Mouse (Mus musculus): ENCODE measurements around the gene Btc. TPM values are rescaled to one million over a fixed set of nuclear protein-coding genes. Genes with fewer than 3 reads are reported as not detected.

Btc gene
- total RNA-seq, 1 experiment, result 0.71 TPM

GRCm38 (mm10) chr5:91311767-91312166, 91.0 kb downstream of the Btc start:
- H3K27ac ChIP-seq (ENCODE audit: insufficient read depth, low read depth, low read length, poor library complexity, severe bottlenecking), result no peak overlapping the region
- no peaks in the 10 kb centered on the region for H3K9me3 ChIP-seq (ENCODE audit: control insufficient read depth, insufficient read depth, low read depth, low read length)
- in situ Hi-C loops (cut with MboI; ENCODE audit: low sequenced_read_pairs in 2 of 2, unreplicated experiment in 2 of 2), result no loop called here
- TF ChIP-seq ZNF384 (IDR thresholded peaks at IDR 0.05; ENCODE audit: low read depth, low read length), result no peak
- TF ChIP-seq CHD2 (IDR thresholded peaks at IDR 0.05; ENCODE audit: low read depth, low read length), result no peak
- TF ChIP-seq MAFK (IDR thresholded peaks at IDR 0.05; ENCODE audit: insufficient read depth, low read depth, low read length), result no peak
- no peak for TF ChIP-seq ZC3H11A (IDR thresholded peaks at IDR 0.05; ENCODE audit: borderline replicate concordance, low read depth, low read length)
- TF ChIP-seq HCFC1 (IDR thresholded peaks at IDR 0.05; ENCODE audit: borderline replicate concordance, insufficient read depth, low read length), result no peak
- no peaks in the 10 kb centered on the region for H3K36me3 ChIP-seq (ENCODE audit: control insufficient read depth, insufficient read depth, low read length, poor library complexity, severe bottlenecking)
- no peak overlapping the region for H3K9ac ChIP-seq (ENCODE audit: insufficient read depth, low read depth, low read length, poor library complexity, severe bottlenecking)
- no peak overlapping the region for H3K4me3 ChIP-seq (ENCODE audit: insufficient read depth in 1 of 2, low read depth in 1 of 2, low read length in 2 of 2, poor library complexity in 1 of 2, severe bottlenecking in 1 of 2)
- no peak for DNase-seq (ENCODE audit: low read depth, low spot score)
- no peaks in the 10 kb centered on the region for H3K4me1 ChIP-seq (ENCODE audit: control insufficient read depth in 2 of 2, insufficient read depth in 2 of 2, low read length in 2 of 2, poor library complexity in 1 of 2)

DNA sequence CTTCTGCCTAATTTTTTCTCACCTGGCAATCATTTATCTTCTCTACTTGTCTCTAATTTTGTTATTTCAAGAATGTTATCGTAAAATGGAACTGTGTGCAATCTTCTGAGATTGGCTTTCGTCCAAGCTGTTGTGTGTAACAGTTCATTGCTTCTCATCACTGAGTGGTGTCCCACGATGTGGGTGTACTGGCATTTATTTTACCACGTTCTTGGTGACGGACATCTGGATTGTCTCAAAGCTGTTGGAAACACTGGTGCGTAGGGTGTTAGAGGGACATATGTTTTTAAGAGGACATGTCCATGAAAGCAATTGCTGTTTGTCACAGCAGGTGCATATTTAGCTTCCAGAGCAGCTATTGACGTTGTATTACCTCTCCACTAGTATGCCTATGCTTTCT, 94.2 kb downstream of the Btc start:
- Histone ChIP-seq H3K9me3 (ENCODE audit: control insufficient read depth, insufficient read depth, low read depth, low read length) (no peaks in the 10 kb centered on the region), H3K4me3 (ENCODE audit: insufficient read depth in 1 of 2, low read depth in 1 of 2, low read length in 2 of 2, poor library complexity in 1 of 2, severe bottlenecking in 1 of 2) (no peak overlapping the region), H3K27ac (ENCODE audit: insufficient read depth, low read depth, low read length, poor library complexity, severe bottlenecking) (no peak overlapping the region), H3K36me3 (ENCODE audit: control insufficient read depth, insufficient read depth, low read length, poor library complexity, severe bottlenecking) (no peaks in the 10 kb centered on the region), H3K4me1 (ENCODE audit: control insufficient read depth in 2 of 2, insufficient read depth in 2 of 2, low read length in 2 of 2, poor library complexity in 1 of 2) (no peaks in the 10 kb centered on the region), H3K9ac (ENCODE audit: insufficient read depth, low read depth, low read length, poor library complexity, severe bottlenecking) (no peak overlapping the region)
- no peak for DNase-seq (ENCODE audit: low read depth, low spot score)
- in situ Hi-C loops (cut with MboI; ENCODE audit: low sequenced_read_pairs in 2 of 2, unreplicated experiment in 2 of 2), result loop anchor here in 1 of 2 experiments (10.0 kb wide), 1 partner anchor 364 kb away; no protein-coding TSS in a partner anchor
- TF ChIP-seq HCFC1 (IDR thresholded peaks at IDR 0.05; ENCODE audit: borderline replicate concordance, insufficient read depth, low read length), result no peak
- TF ChIP-seq ZNF384 (IDR thresholded peaks at IDR 0.05; ENCODE audit: low read depth, low read length), result no peak
- TF ChIP-seq ZC3H11A (IDR thresholded peaks at IDR 0.05; ENCODE audit: borderline replicate concordance, low read depth, low read length), result no peak
- no peak for TF ChIP-seq CHD2 (IDR thresholded peaks at IDR 0.05; ENCODE audit: low read depth, low read length)
- no peak for TF ChIP-seq MAFK (IDR thresholded peaks at IDR 0.05; ENCODE audit: insufficient read depth, low read depth, low read length)

DNA sequence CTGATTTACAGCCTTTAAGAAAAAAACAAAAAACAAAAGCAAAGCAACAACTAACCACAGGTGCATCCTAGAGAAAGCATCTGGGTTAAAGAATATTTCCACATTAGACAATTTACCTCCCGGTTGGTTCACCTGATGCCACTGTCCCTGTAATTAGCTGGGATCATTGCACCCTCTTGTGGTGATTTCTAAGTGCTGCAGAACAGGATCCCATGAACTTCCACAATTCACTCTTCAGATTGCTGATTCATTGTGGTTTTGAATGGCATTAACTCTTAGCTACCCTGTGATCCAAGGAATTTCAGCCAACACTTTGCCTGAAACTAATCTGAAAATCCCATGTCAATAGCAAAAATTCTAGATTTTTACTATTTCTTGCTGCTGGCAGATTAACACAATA, 94.9 kb downstream of the Btc start:
- Histone ChIP-seq H3K4me1 (ENCODE audit: control insufficient read depth in 2 of 2, insufficient read depth in 2 of 2, low read length in 2 of 2, poor library complexity in 1 of 2) (no peaks in the 10 kb centered on the region), H3K9ac (ENCODE audit: insufficient read depth, low read depth, low read length, poor library complexity, severe bottlenecking) (no peak overlapping the region), H3K36me3 (ENCODE audit: control insufficient read depth, insufficient read depth, low read length, poor library complexity, severe bottlenecking) (no peaks in the 10 kb centered on the region), H3K27ac (ENCODE audit: insufficient read depth, low read depth, low read length, poor library complexity, severe bottlenecking) (no peak overlapping the region), H3K9me3 (ENCODE audit: control insufficient read depth, insufficient read depth, low read depth, low read length) (no peaks in the 10 kb centered on the region), H3K4me3 (ENCODE audit: insufficient read depth in 1 of 2, low read depth in 1 of 2, low read length in 2 of 2, poor library complexity in 1 of 2, severe bottlenecking in 1 of 2) (no peak overlapping the region)
- DNase-seq (ENCODE audit: low read depth, low spot score), result peak; percentile 43
- in situ Hi-C loops (cut with MboI; ENCODE audit: low sequenced_read_pairs in 2 of 2, unreplicated experiment in 2 of 2), result loop anchor here in 1 of 2 experiments (10.0 kb wide), 1 partner anchor 363 kb away; no protein-coding TSS in a partner anchor
- TF ChIP-seq CHD2 (IDR thresholded peaks at IDR 0.05; ENCODE audit: low read depth, low read length) (no peak), MAFK (IDR thresholded peaks at IDR 0.05; ENCODE audit: insufficient read depth, low read depth, low read length) (peak; percentile 82; the same call in 1 of the 2 replicates), ZC3H11A (IDR thresholded peaks at IDR 0.05; ENCODE audit: borderline replicate concordance, low read depth, low read length) (peak; percentile 74; the same call in 1 of the 2 replicates), ZNF384 (IDR thresholded peaks at IDR 0.05; ENCODE audit: low read depth, low read length) (no peak)

Other genes with a start within 250 kb of the Btc start
- gene Parm1, start 114.6 kb upstream of the Btc start, total RNA-seq (2012; rRNA removed), result 3.6 and 7.3 TPM in 2 replicates